Mouse (Mus musculus): ENCODE data around the gene Igfbp4. TPM values are rescaled to one million over a fixed set of nuclear protein-coding genes. Genes with fewer than 3 reads are reported as not detected.

The Igfbp4 gene
- total and polyA plus RNA-seq, 3 experiments = 0.16 to 0.21 TPM; not detected in 1

- Histone ChIP-seq H3K79me2 (replicated peaks; ENCODE audit: control insufficient read depth, extremely low read depth, insufficient read depth, poor library complexity, severe bottlenecking) (peaks cover 44% of the 10 kb centered on the region), H3K36me3 (replicated peaks in 1 of 2; ENCODE audit: control insufficient read depth in 1 of 2, insufficient read depth in 1 of 2, low read length in 1 of 2) (peaks cover 83 to 99% of the 10 kb centered on the region in 2 experiments), H3K9ac (ENCODE audit: insufficient read depth, low read depth) (no peak overlapping the region), H3K27ac (ENCODE audit: insufficient read depth, low read depth) (no peak overlapping the region), H3K4me2 (ENCODE audit: insufficient read depth, low read depth, poor library complexity, severe bottlenecking) (no peak overlapping the region), H3K4me1 (ENCODE audit: control insufficient read depth in 1 of 2, insufficient read depth in 2 of 2) (peaks cover 0 to 12% of the 10 kb centered on the region in 2 experiments; a peak in 1 of 4 replicates), H3K9me3 (replicated peaks; ENCODE audit: low read length) (no peaks in the 10 kb centered on the region), H3K4me3 (replicated peaks in 1 of 3; ENCODE audit: low read depth in 2 of 3, low read length in 2 of 3, poor library complexity in 1 of 3) (no peak overlapping the region), H3K27me3 (replicated peaks) (no peaks in the 10 kb centered on the region)
- in situ Hi-C loops (cut with MboI; ENCODE audit: low pct_ligation_motif_present, low pct_unique_long_range_greater_than_20kb, low sequenced_read_pairs) (no loop called here), dilution Hi-C loops (cut with MboI; ENCODE audit: extremely low pct_ligation_motif_present, extremely low pct_unique_long_range_greater_than_20kb, low sequenced_read_pairs) (no loop called here)
- no peak for DNase-seq (ENCODE audit: extremely low read depth)
- TF ChIP-seq MAX (IDR thresholded peaks at IDR 0.05; ENCODE audit: low read length) = no peak
- no peak for TF ChIP-seq TCF12 (IDR thresholded peaks at IDR 0.05; ENCODE audit: low read depth, low read length)
- no peak for TF ChIP-seq CHD1 (IDR thresholded peaks at IDR 0.05; ENCODE audit: low read depth, low read length)
- TF ChIP-seq POLR2AphosphoS2 (IDR thresholded peaks at IDR 0.05; ENCODE audit: low read depth, low read length) = no peak
- no peak for TF ChIP-seq HCFC1 (IDR thresholded peaks at IDR 0.05; ENCODE audit: low read depth, low read length)
- TF ChIP-seq MAZ (IDR thresholded peaks at IDR 0.05; ENCODE audit: low read depth, low read length) = no peak
- no peak for TF ChIP-seq SIN3A (IDR thresholded peaks at IDR 0.05; ENCODE audit: low read length)
- TF ChIP-seq CHD2 (IDR thresholded peaks at IDR 0.05; ENCODE audit: low read length) = no peak
- TF ChIP-seq RCOR1 (conservative IDR thresholded peaks at IDR 0.05; ENCODE audit: low read depth, low read length) = no peak
- no peak for TF ChIP-seq BHLHE40 (IDR thresholded peaks at IDR 0.05; ENCODE audit: low read depth, low read length)
- no peak for TF ChIP-seq USF1 (IDR thresholded peaks at IDR 0.05; ENCODE audit: low read depth, low read length)
- no peak for TF ChIP-seq ETS1 (conservative IDR thresholded peaks at IDR 0.05; ENCODE audit: low read depth, low read length)
- TF ChIP-seq MXI1 (IDR thresholded peaks at IDR 0.05; ENCODE audit: low read depth, low read length) = no peak
- TF ChIP-seq USF2 (conservative IDR thresholded peaks at IDR 0.05; ENCODE audit: low read depth, low read length) = no peak
- TF ChIP-seq ZC3H11A (IDR thresholded peaks at IDR 0.05; ENCODE audit: low read depth, low read length) = no peak
- TF ChIP-seq ZMIZ1 (IDR thresholded peaks at IDR 0.05; ENCODE audit: low read depth, low read length) = no peak
- TF ChIP-seq KAT2A (IDR thresholded peaks at IDR 0.05; ENCODE audit: insufficient replicate concordance, low read length) = no peak
- TF ChIP-seq UBTF (IDR thresholded peaks at IDR 0.05; ENCODE audit: low read depth, low read length) = no peak
- TF ChIP-seq RAD21 (IDR thresholded peaks at IDR 0.05; ENCODE audit: low read depth, low read length) = no peak
Observed at GRCm38 (mm10) chr11:99013856-99014255, 27.2 kb upstream of the Igfbp4 start.

- dilution Hi-C loops (cut with MboI; ENCODE audit: extremely low pct_ligation_motif_present, extremely low pct_unique_long_range_greater_than_20kb, low sequenced_read_pairs) = no loop called here
Observed at GRCm38 (mm10) chr11:99019844-99020243, 21.2 kb upstream of the Igfbp4 start.

More at GRCm38 (mm10) chr11:99019844-99020243, 21.2 kb upstream of the Igfbp4 start:
- H3K79me2 ChIP-seq (replicated peaks; ENCODE audit: control insufficient read depth, extremely low read depth, insufficient read depth, poor library complexity, severe bottlenecking) = peaks cover 72% of the 10 kb centered on the region
- no peak overlapping the region for H3K4me3 ChIP-seq (replicated peaks in 1 of 3; ENCODE audit: low read depth in 2 of 3, low read length in 2 of 3, poor library complexity in 1 of 3)
- H3K27ac ChIP-seq (ENCODE audit: insufficient read depth, low read depth) = no peak overlapping the region
- H3K9me3 ChIP-seq (replicated peaks; ENCODE audit: low read length) = no peaks in the 10 kb centered on the region
- no peak overlapping the region for H3K4me2 ChIP-seq (ENCODE audit: insufficient read depth, low read depth, poor library complexity, severe bottlenecking)
- TF ChIP-seq MEF2A (IDR thresholded peaks at IDR 0.05; ENCODE audit: borderline replicate concordance, low read depth, low read length) (no peak), SIN3A (IDR thresholded peaks at IDR 0.05; ENCODE audit: low read length) (no peak), RCOR1 (conservative IDR thresholded peaks at IDR 0.05; ENCODE audit: low read depth, low read length) (no peak), NRF1 (IDR thresholded peaks at IDR 0.05; ENCODE audit: low read depth, low read length) (no peak), MAZ (IDR thresholded peaks at IDR 0.05; ENCODE audit: low read depth, low read length) (no peak), BHLHE40 (IDR thresholded peaks at IDR 0.05; ENCODE audit: low read depth, low read length) (no peak), POLR2A (IDR thresholded peaks at IDR 0.05; ENCODE audit: low read depth, low read length) (no peak; the same call in 1 of the 2 replicates), MXI1 (IDR thresholded peaks at IDR 0.05; ENCODE audit: low read depth, low read length) (no peak), USF1 (IDR thresholded peaks at IDR 0.05; ENCODE audit: low read depth, low read length) (no peak)
- no peak for DNase-seq (ENCODE audit: extremely low read depth)
- no peak overlapping the region for H3K9ac ChIP-seq (ENCODE audit: insufficient read depth, low read depth)
- peaks cover 51 to 75% of the 10 kb centered on the region in 2 experiments for H3K36me3 ChIP-seq (replicated peaks in 1 of 2; ENCODE audit: control insufficient read depth in 1 of 2, insufficient read depth in 1 of 2, low read length in 1 of 2)
- in situ Hi-C loops (cut with MboI; ENCODE audit: low pct_ligation_motif_present, low pct_unique_long_range_greater_than_20kb, low sequenced_read_pairs) = loop anchor here (5.0 kb wide), 1 partner anchor 103 kb away; no protein-coding TSS in a partner anchor
- peaks cover 4 to 42% of the 10 kb centered on the region in 2 experiments for H3K4me1 ChIP-seq (ENCODE audit: control insufficient read depth in 1 of 2, insufficient read depth in 2 of 2)
- no peaks in the 10 kb centered on the region for H3K27me3 ChIP-seq (replicated peaks)

Measured in CH12.LX (cell line).